In the genomic region with DNA sequence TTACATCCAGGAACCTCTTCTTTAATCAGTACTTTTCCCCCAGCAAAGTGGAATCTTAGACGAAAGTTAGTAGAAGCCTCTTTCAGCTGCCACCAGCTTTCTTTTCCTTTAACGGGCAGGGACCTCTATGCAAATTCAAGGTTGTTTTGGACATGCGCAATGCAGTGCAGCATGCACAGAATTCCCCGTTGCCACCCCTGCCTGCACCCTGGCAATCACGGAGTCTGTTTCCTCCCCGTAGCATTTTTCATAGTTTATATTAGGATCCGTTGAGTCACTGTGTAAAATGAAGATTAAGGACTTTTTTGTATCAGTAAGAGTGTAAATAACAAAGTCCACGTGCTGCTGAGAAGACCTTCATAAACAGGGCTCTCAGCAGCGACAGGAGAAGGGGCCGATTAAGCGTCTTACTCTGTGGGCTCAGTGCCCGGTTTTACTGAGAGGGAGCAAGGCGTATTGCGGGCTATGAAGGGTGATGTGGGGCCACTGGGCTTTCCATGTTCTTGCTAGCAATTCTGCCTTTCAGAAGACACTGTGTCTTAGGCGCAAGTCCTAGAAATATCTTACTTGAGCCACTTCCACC, we compare ENCODE assay signal across 9 mouse cellular contexts.
DNase-seq lines count a peak whose midpoint lies in the region; ATAC-seq and TF ChIP-seq lines count a peak whose summit lies in the region.
"Had no signal": no experiment of that assay in that cellular context is flagged by ENCODE, and none has a peak within 500 bp of the region (broad histone marks: within the 10 kb centered on the region; RNA-seq: fewer than 3 reads in every experiment).

No protein-coding gene starts in this region.

- no peaks in the 10 kb centered on the region for H3K4me1 ChIP-seq in heart, adult 2 months (ENCODE audit: control insufficient read depth, insufficient read depth, low read length)
- no peaks in the 10 kb centered on the region for H3K4me1 ChIP-seq in stomach, embryonic 15.5 days

- H3K4me2 ChIP-seq in stomach, embryonic 15.5 days: peak overlapping the region; percentile 35; the same call in 1 of the 2 replicates
- H3K4me2 ChIP-seq: embryonic facial prominence, embryonic 12.5 days had no signal

- no peak overlapping the region; the same call in 1 of the 2 replicates for H3K27ac ChIP-seq in heart, adult 2 months
- H3K27ac ChIP-seq in stomach, embryonic 15.5 days: 0 out of 2 replicates have a peak overlapping the region, but pooled peaks have one; percentile 8
- H3K27ac ChIP-seq: embryonic facial prominence, embryonic 12.5 days had no signal

- TF ChIP-seq POLR2A in heart, adult 2 months (IDR thresholded peaks at IDR 0.05; ENCODE audit: insufficient read depth, low read depth, low read length): peak; percentile 52; the same call in 1 of the 2 replicates

- no peaks in the 10 kb centered on the region for H3K9me3 ChIP-seq in stomach, embryonic 15.5 days
- H3K9me3 ChIP-seq: embryonic facial prominence, embryonic 12.5 days had no signal

- no peak overlapping the region for H3K9ac ChIP-seq in heart, adult 2 months (ENCODE audit: low read depth, low read length)
- H3K9ac ChIP-seq in stomach, embryonic 15.5 days: no peak overlapping the region
- H3K9ac ChIP-seq: embryonic facial prominence, embryonic 12.5 days had no signal

- no peaks in the 10 kb centered on the region for H3K36me3 ChIP-seq in heart, adult 2 months (ENCODE audit: control insufficient read depth, insufficient read depth, low read length)
- no peaks in the 10 kb centered on the region for H3K36me3 ChIP-seq in stomach, embryonic 15.5 days
- H3K36me3 ChIP-seq: embryonic facial prominence, embryonic 12.5 days had no signal

- TF ChIP-seq CTCF in heart, adult 2 months (IDR thresholded peaks at IDR 0.05): no peak

- no peaks in the 10 kb centered on the region for H3K27me3 ChIP-seq in heart, adult 2 months (ENCODE audit: control insufficient read depth, insufficient read depth, low read length)
- H3K27me3 ChIP-seq in stomach, embryonic 15.5 days (replicated peaks): no peaks in the 10 kb centered on the region
- H3K27me3 ChIP-seq: embryonic facial prominence, embryonic 12.5 days had no signal

- ATAC-seq in stomach, embryonic 15.5 days (ENCODE audit: insufficient read depth, low FRiP score, low read depth): no peak

- intact Hi-C loops in heart, adult 2 months (cut with DNase I): no loop called here
- intact Hi-C loops in heart, postnatal 25 days (cut with DNase I): loop anchor here (10.0 kb wide), 1 partner anchor 208 kb away; a partner anchor contains a TSS
- intact Hi-C loops in heart, postnatal 10 days (cut with DNase I): no loop called here

- H3K4me3 ChIP-seq in heart, adult 2 months: peak overlapping the region; percentile 10; the same call in 1 of the 2 replicates
- H3K4me3 ChIP-seq in stomach, embryonic 15.5 days (replicated peaks): no peak overlapping the region
- H3K4me3 ChIP-seq: embryonic facial prominence, embryonic 12.5 days had no signal

- DNase-seq in heart, adult 2 months: peak in 1 of 2 experiments; percentile 35
- no peak for DNase-seq in heart, postnatal 25 days (ENCODE audit: low spot score)
- peak; percentile 42 for DNase-seq in ovary, adult 18-20 months (ENCODE audit: low spot score)
- no peak for DNase-seq in ovary, postnatal 10 days (ENCODE audit: low spot score)
- peak; percentile 49 to 56 for DNase-seq in heart, postnatal 10 days
- DNase-seq in B cell, adult 2 months: no peak
- DNase-seq in adipocyte (ENCODE audit: low spot score): no peak

- H3K79me2 ChIP-seq in heart, adult 2 months (replicated peaks; ENCODE audit: control insufficient read depth, insufficient read depth, low read length): no peaks in the 10 kb centered on the region

- 54% methylated on average over 15 of the region's 15 CpGs for WGBS in heart, adult 2 months
- WGBS in stomach, embryonic 15.5 days: 29% methylated on average over 15 of the region's 15 CpGs

- TF ChIP-seq EP300 in heart, adult 2 months (IDR thresholded peaks at IDR 0.05; ENCODE audit: insufficient read depth, low read depth, low read length): no peak

Comparison
In these comparisons a context has a peak if more than half of its experiments do, and no peak if none do; other contexts are left out.
1. DNase-seq: peak in ovary, adult 18-20 months (single experiment) and heart, postnatal 10 days (2 of 2); none in heart, postnatal 25 days (single experiment), ovary, postnatal 10 days (single experiment), B cell, adult 2 months (0 of 2) and adipocyte (single experiment).